Mouse (Mus musculus): ENCODE data around the gene Hfe.

DNA sequence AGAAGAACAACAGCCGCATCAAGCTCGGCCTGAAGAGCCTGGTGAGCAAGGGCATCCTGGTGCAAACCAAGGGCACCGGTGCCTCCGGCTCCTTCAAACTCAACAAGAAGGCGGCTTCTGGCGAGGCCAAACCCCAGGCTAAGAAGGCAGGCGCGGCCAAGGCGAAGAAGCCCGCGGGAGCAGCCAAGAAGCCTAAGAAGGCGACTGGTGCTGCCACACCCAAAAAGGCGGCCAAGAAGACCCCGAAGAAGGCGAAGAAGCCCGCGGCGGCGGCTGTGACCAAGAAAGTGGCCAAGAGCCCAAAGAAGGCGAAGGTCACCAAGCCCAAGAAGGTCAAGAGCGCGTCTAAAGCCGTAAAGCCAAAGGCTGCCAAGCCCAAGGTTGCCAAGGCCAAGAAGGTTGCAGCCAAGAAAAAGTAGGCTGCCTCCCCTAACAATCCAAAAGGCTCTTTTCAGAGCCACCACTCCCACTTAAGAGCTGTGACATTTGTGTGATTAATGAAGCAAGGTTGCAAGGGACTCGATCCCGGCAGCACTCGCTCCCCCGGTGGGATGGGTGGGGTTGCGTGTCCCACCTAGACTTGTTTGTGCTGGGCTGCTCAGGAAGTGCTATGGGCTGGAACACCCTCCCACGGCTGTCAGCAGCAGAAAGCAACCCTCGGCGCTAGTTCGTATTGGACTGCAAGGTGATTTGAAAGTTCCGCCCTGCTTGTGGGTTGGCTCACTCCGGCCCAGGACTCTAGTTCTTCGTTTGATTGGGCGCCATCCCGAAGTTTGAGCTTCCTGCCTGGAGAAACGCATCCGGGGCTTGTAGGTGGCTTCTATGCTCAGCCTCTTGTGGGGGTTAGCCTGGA, 28.6 kb upstream of the Hfe start:
- TF ChIP-seq CTCF (conservative IDR thresholded peaks at IDR 0.05; ENCODE audit: low read length) (no peak), NANOG (IDR thresholded peaks at IDR 0.05; ENCODE audit: borderline replicate concordance, low read length) (0 out of 2 replicates have a peak, but pooled peaks have one; percentile 26), POU5F1 (IDR thresholded peaks at IDR 0.05; ENCODE audit: borderline replicate concordance, low read length) (no peak)
